Mouse (Mus musculus) hindbrain, embryonic 12.5 days (tissue): ENCODE data around the gene Il11ra1. TPM values are rescaled to one million over a fixed set of nuclear protein-coding genes. Genes with fewer than 3 reads are reported as not detected.
A peak's percentile ranks its signal among the peaks of the same experiment; 100 is the strongest.
"Not testable (repeated sequence)": the region's sequence is repeated elsewhere in the genome, so short reads cannot be mapped to it uniquely, and the experiment has no call there.

ENCODE experiments used
- ATAC-seq: fragments of 200-750 bp; cut with Nextera tagmentation; 2 replicates; pipeline ENCODE4 v1.8.0; 2017; ENCODE audit warnings: moderate TSS enrichment; ENCODE audit not compliant: low FRiP score
- H3K27ac ChIP-seq: fragments of 300-500 bp; sonication (generic); 2 replicates; pipeline ENCODE4 v1.5.1; 2016; ENCODE audit warnings: mild to moderate bottlenecking
- H3K27me3 ChIP-seq: fragments of 300-500 bp; sonication (generic); 2 replicates; pipeline ENCODE4 v1.6.1; 2016; ENCODE audit warnings: mild to moderate bottlenecking
- H3K36me3 ChIP-seq: fragments of 300-500 bp; sonication (generic); 2 replicates; pipeline ENCODE4 v1.6.1; 2016; ENCODE audit warnings: mild to moderate bottlenecking
- H3K4me1 ChIP-seq: fragments of 300-500 bp; sonication (generic); 2 replicates; pipeline ENCODE4 v1.6.1; 2016
- H3K4me2 ChIP-seq: fragments of 300-500 bp; sonication (generic); replicated peaks from 2 replicates; pipeline ENCODE4 v1.6.1; 2016; ENCODE audit warnings: mild to moderate bottlenecking
- H3K4me3 ChIP-seq: fragments of 300-500 bp; sonication (generic); 2 replicates; pipeline ENCODE4 v1.5.1; 2016; ENCODE audit warnings: mild to moderate bottlenecking
- H3K9ac ChIP-seq: fragments of 300-500 bp; sonication (generic); 2 replicates; pipeline ENCODE4 v1.6.1; 2016; ENCODE audit warnings: mild to moderate bottlenecking, moderate library complexity
- H3K9me3 ChIP-seq: fragments of 300-500 bp; sonication (generic); replicated peaks from 2 replicates; pipeline ENCODE4 v1.6.1; 2016; ENCODE audit warnings: mild to moderate bottlenecking
- WGBS: fragments of 180-500 bp; shearing (Covaris S2); methylation state at CpG from one replicate; pipeline ENCODE4 v1.1.7; 2016; 5-methylcytosine and 5-hydroxymethylcytosine counted together
- polyA plus RNA-seq: library from polyadenylated mRNA; unstranded; fragments of >200 nt; fragmentation: Nextera tagmentation; extraction: Ambion mirVana; gene quantifications from 2 replicates; pipeline ENCODE4 v1.2.1, GENCODE M21; 2016

Gene Il11ra1
- polyA plus RNA-seq, 1 experiment from 2014 or later = 125 TPM

GRCm38 (mm10) chr4:41696930-41697841 lies 2.6 kb upstream of the Il11ra1 start, which contains the start of gene Cntfr:
TSS of gene Cntfr (minus strand) at chr4:41697089.
- not testable (repeated sequence) for H3K27ac ChIP-seq, H3K36me3 ChIP-seq, H3K9ac ChIP-seq, H3K9me3 ChIP-seq, H3K27me3 ChIP-seq, H3K4me1 ChIP-seq, ATAC-seq
- H3K4me2 ChIP-seq = peak within 1 kb of the TSS; percentile 41; the same call in 1 of the 2 replicates
- peak within 1 kb of the TSS; percentile 25; the same call in 1 of the 2 replicates for H3K4me3 ChIP-seq
- WGBS = 17% methylated on average over 28 of the region's 40 CpGs

GRCm38 (mm10) chr4:41698421-41699016 lies 1.3 kb upstream of the Il11ra1 start:
- H3K27me3 ChIP-seq, H3K27ac ChIP-seq, H3K4me3 ChIP-seq, H3K4me1 ChIP-seq, ATAC-seq, H3K9me3 ChIP-seq, H3K9ac ChIP-seq, H3K36me3 ChIP-seq: not testable (repeated sequence)
- 5% methylated on average over 23 of the region's 32 CpGs for WGBS
- H3K4me2 ChIP-seq = peak overlapping the region; percentile 31

DNA sequence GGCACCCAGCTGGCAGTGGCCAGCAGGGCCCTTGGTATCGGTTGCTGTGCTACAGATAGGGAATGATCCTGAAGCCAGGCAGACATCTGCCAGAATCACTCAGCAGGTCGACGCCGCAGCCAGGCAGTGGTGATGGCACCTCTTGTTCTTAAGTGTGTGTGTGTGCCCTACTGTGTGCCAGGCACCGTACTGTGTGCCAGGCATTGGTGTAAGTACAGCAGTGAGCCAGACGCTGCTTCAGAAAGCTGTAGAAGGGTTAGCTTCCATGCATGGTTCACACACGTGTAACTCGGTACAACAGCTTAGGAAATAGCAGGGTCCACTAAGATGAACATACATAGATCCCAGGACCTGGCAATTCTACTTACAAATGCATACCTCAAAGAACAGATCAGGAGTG lies 435 bp downstream of the Il11ra1 start:
- WGBS = no CpG with 5 or more reads among the region's 8 CpGs
- ATAC-seq, H3K9me3 ChIP-seq, H3K4me3 ChIP-seq, H3K4me1 ChIP-seq, H3K9ac ChIP-seq, H3K36me3 ChIP-seq, H3K27ac ChIP-seq, H3K4me2 ChIP-seq, H3K27me3 ChIP-seq: not testable (repeated sequence)

- WGBS = 69% methylated on average over 2 of the region's 2 CpGs
- H3K4me2 ChIP-seq, H3K36me3 ChIP-seq, ATAC-seq, H3K27ac ChIP-seq, H3K4me3 ChIP-seq, H3K9me3 ChIP-seq, H3K9ac ChIP-seq: not testable (repeated sequence)
- H3K27me3 ChIP-seq = peaks cover 16% of the 10 kb centered on the region; the same call in 1 of the 2 replicates
- peaks cover 23% of the 10 kb centered on the region for H3K4me1 ChIP-seq
These were observed 2.4 kb downstream of the Il11ra1 start for GRCm38 (mm10) chr4:41702226-41702625.

DNA sequence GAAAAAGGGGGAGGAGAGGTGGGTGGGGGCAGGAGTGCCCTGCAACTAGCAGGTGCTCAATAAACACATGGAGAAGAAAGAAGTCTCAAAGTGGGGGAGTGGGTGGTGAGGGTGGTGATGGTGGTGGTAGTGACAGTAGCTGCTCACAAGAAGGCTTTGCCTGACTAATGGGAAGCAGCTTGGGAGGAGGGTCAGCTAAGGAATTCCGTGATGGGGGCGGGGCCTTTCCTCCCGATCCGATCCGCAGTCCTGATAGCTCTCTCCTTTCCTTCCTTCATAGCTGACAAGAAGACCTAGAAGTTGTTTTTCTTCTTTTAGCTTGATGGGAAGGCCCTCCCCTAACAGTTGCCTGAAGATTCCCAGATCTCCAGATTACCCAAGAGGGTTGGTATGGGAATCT lies 4.9 kb downstream of the Il11ra1 start:
- H3K4me3 ChIP-seq = no peak overlapping the region
- no peak overlapping the region for H3K9ac ChIP-seq
- no peak overlapping the region for H3K27ac ChIP-seq
- H3K4me2 ChIP-seq = no peak overlapping the region
- H3K36me3 ChIP-seq = no peaks in the 10 kb centered on the region
- H3K9me3 ChIP-seq = no peaks in the 10 kb centered on the region
- H3K4me1 ChIP-seq = peaks cover 33% of the 10 kb centered on the region
- WGBS = 0% methylated on average over 5 of the region's 5 CpGs
- no peak for ATAC-seq
- H3K27me3 ChIP-seq = peaks cover 16% of the 10 kb centered on the region; the same call in 1 of the 2 replicates

DNA sequence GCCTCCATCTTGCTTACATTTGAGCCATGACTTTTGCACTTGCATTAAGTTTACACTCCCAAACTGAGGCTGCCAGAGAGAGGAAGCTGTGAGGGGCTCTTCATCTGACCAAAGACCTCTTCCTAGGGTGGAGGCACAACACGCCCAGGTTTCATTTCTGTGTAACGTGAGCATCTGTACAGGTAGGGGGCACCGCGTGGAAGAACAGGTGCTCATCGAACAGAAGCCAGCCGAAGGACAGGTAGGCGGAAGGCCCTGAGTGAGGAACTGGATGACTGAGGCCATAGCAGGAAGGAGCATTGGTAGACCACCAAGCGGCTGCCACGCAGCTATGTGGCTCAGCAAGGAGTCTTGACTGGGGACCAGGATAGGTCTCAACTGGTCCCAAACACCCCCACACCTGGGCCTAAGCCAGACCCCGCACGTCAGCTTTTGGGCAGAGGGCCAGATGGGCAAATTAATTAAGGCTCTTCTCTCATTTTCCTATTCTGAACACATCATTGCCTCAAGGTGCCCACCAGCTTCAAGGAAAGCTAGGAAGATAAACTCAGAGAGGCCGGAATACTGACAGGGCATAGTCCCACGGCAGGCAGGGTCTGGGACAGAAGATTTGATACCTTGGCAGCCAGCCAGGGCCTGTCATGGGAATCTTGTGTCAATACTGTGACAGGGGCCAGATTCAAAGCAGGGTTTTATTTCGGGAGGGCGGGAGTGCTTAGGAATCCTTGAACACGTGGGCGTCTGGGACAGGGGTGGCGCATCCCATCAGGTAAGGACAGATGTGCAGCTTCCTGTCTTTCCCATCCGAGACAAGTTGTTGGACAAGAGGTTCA lies 6.3 kb downstream of the Il11ra1 start:
- Histone ChIP-seq H3K27ac (peak overlapping the region; percentile 24; the same call in 1 of the 2 replicates), H3K9me3 (no peaks in the 10 kb centered on the region), H3K27me3 (peaks cover 16% of the 10 kb centered on the region; the same call in 1 of the 2 replicates), H3K36me3 (no peaks in the 10 kb centered on the region), H3K4me3 (no peak overlapping the region), H3K4me2 (peak overlapping the region; percentile 24), H3K4me1 (peaks cover 34% of the 10 kb centered on the region), H3K9ac (no peak overlapping the region)
- ATAC-seq = 0 out of 2 replicates have a peak, but pooled peaks have one; percentile 21
- 59% methylated on average over 19 of the region's 19 CpGs for WGBS

DNA sequence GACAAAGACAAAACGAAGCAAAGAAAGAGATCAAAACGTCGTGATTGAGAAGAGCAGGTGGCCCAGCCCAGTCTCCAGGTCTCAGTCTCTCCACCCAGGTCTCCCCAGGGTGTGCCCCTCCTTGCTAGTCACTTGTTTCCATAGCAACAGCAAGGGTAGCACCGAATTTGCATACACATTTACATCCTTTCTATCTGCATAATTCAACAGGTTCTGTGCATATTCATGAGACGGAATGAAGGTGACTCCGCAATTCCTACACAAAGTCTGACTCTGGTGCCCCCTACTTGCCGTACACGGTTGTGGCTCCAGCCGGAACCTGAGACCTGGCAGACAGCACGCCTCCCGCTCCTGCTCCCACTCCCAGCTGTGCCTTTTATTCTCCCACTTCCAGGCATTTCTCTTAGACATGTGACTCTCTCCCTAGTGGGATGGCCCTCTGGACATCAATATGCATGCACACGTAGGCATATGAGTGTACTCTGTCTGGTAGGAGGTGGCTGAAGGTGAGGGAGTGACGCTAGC lies 7.3 kb downstream of the Il11ra1 start:
- peaks cover 16% of the 10 kb centered on the region; the same call in 1 of the 2 replicates for H3K27me3 ChIP-seq
- H3K27ac ChIP-seq = peak overlapping the region; percentile 66
- no peak overlapping the region for H3K4me3 ChIP-seq
- H3K4me1 ChIP-seq = peaks cover 43% of the 10 kb centered on the region
- no peaks in the 10 kb centered on the region for H3K9me3 ChIP-seq
- H3K36me3 ChIP-seq = no peaks in the 10 kb centered on the region
- no peak overlapping the region for H3K9ac ChIP-seq
- ATAC-seq = peak; percentile 86
- WGBS = 3% methylated on average over 13 of the region's 13 CpGs
- peak overlapping the region; percentile 31 for H3K4me2 ChIP-seq

DNA sequence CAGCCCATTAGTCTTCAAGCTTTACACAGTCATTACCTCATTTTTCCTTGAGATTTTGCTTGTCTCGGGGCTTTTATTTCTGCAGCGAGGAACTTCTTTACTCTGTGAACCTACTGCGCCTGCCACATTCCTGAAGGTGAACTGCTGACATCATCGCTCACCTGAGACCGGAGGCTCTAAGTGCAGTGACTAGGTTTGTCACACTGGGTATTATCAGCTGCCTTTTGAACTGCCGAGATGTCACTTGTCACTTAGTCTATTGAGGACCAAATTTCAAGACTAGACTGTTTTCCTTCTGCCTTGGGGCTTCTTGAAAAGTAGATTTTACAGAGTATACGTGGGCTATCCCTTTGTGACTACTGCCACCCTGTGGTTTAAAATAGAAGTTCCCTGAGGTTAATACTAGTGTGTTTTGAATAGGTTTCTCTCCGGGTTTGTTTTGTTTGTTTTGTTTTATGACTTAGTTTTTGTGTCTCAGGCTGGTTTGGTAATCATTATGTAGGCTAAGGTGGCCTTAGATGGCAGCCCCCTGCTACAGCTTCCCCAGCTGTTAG lies 8.5 kb downstream of the Il11ra1 start:
- peaks cover 51% of the 10 kb centered on the region for H3K4me1 ChIP-seq

DNA sequence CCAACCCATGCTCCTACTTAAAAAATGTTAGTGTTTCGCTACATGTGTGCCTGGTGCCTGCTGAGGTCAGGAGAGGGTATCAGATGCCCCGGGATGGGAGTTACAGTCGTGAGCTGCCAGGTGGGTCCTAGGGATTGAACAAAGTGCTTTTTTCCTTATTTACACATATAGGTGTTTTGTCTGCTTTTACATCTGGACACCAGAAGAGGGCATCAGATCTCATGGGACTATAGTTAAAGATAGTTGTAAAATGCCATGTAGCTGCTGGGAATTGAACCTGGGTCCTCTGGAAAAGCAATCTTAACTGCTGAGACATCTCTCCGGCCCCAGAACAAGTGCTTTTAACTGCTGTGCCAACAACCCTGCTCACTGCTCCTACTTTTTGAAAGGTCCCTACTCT lies 10.4 kb downstream of the Il11ra1 start:
- no peak for ATAC-seq
- H3K4me1 ChIP-seq = peaks cover 46% of the 10 kb centered on the region
- 71% methylated on average over 4 of the region's 4 CpGs for WGBS

More for the DNA sequence above, 8.5 kb downstream of the Il11ra1 start:
- Histone ChIP-seq H3K27me3 (peaks cover 16% of the 10 kb centered on the region; the same call in 1 of the 2 replicates), H3K9ac (no peak overlapping the region), H3K27ac (no peak overlapping the region), H3K36me3 (no peaks in the 10 kb centered on the region), H3K4me2 (no peak overlapping the region), H3K4me3 (no peak overlapping the region), H3K9me3 (no peaks in the 10 kb centered on the region)
- no peak for ATAC-seq
- 43% methylated on average over 8 of the region's 8 CpGs for WGBS

DNA sequence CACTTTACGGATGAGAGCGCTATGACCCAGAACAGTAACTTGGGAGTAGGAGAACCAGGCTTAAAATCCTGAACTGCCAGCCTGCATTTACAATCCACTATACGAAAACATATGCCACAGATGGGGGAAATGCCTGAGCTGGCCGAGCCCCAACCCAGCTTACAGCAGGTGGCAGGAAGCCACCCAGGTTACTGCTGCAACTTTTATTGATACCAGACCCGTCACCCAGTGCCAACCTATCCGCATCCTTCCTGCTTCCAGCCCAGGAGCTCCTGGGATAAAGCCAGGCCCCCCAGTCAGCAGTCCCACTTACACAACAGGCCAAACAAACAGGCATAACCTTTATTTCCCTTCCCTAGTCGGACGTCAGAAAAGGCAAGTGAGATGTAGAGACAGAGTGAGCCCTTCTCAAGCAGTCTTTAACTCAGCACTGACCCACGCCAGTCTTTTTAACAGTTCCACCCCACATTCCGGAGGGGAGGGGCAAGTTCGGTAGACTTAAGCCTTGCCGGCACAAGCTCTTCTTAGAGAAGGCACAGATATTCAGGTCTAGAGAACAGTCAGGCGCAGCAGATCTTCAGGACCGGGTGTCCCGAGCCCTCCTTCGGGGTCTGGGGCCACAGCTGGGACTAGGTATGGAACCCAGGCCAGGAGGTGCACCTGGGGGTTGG lies 12.1 kb downstream of the Il11ra1 start:
- Histone ChIP-seq H3K4me1 (peaks cover 42% of the 10 kb centered on the region), H3K9me3 (no peaks in the 10 kb centered on the region), H3K9ac (peak overlapping the region; percentile 80), H3K27ac (no peak overlapping the region), H3K36me3 (peaks cover 7% of the 10 kb centered on the region), H3K27me3 (no peaks in the 10 kb centered on the region), H3K4me3 (peak overlapping the region; percentile 77), H3K4me2 (peak overlapping the region; percentile 84)
- ATAC-seq = no peak
- WGBS = 80% methylated on average over 16 of the region's 16 CpGs

More for the DNA sequence above, 10.4 kb downstream of the Il11ra1 start:
- Histone ChIP-seq H3K36me3 (no peaks in the 10 kb centered on the region), H3K4me3 (no peak overlapping the region), H3K4me2 (no peak overlapping the region), H3K27ac (no peak overlapping the region), H3K27me3 (peaks cover 6% of the 10 kb centered on the region; the same call in 1 of the 2 replicates), H3K9ac (no peak overlapping the region), H3K9me3 (no peaks in the 10 kb centered on the region)
